Mouse (Mus musculus) stomach, postnatal 0 days (tissue): ENCODE measurements around the gene Coa7.

Source experiments
- CTCF ChIP-seq: IDR thresholded peaks from 2 replicates; pipeline ENCODE4 v1.5.1; 2016; ENCODE audit warnings: antibody characterized with exemption, low read depth, mild to moderate bottlenecking, moderate library complexity
- EP300 ChIP-seq: optimal IDR thresholded peaks from 2 replicates; pipeline ENCODE3; 2016; ENCODE audit warnings: antibody characterized with exemption

DNA sequence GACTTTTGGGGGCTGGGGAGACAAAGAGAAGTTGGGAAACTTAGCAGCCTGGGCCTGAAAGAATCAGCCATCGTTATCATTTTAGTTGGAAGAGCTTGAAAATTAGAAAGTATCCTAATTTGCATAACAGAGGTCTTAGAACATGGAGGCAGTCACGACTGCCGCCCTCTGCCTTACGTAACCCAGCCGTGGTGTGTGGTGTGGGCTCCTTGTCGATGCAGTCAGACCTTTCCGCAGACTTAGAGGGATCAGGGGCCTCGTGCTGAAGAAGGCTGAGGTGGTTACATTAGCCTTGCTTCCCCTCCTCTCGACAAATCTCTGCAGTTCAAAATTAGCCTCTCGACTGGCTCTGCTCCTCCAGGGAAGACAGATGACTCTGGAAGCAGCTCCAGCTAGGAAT, 10.9 kb downstream of the Coa7 start:
- TF ChIP-seq CTCF (no peak), EP300 (no peak)
